Mouse (Mus musculus) olfactory bulb, adult 2 months (tissue): ENCODE measurements at regions not wholly inside any gene's neighbourhood (a gene's known extent, or its start where the extent isn't known, plus 50 kb on each side); places are given as distances from the start of the nearest gene placed in this dataset.

Source experiments
- H3K27ac ChIP-seq: fragments of 200-500 bp; 2 replicates; pipeline ENCODE4 v1.5.1; 2012; ENCODE audit warnings: low read depth, low read length; ENCODE audit not compliant: insufficient read depth
- H3K4me1 ChIP-seq: fragments of 200-500 bp; 2 replicates; pipeline ENCODE4 v1.6.1; 2012; ENCODE audit warnings: low read length; ENCODE audit not compliant: control insufficient read depth, insufficient read depth
- H3K4me3 ChIP-seq: fragments of 200-500 bp; 2 replicates; pipeline ENCODE4 v1.5.1; 2012; ENCODE audit warnings: mild to moderate bottlenecking, low read depth, low read length, moderate library complexity; ENCODE audit not compliant: insufficient read depth
- CTCF ChIP-seq: fragments of 200-500 bp; IDR thresholded peaks from 2 replicates; pipeline ENCODE4 v1.5.1; 2012; ENCODE audit warnings: low read depth, mild to moderate bottlenecking, low read length, moderate library complexity; ENCODE audit not compliant: insufficient read depth
- POLR2A ChIP-seq: fragments of 200-500 bp; IDR thresholded peaks from 2 replicates; pipeline ENCODE4 v1.6.1; 2012; ENCODE audit warnings: mild to moderate bottlenecking, low read depth, low read length, moderate library complexity; ENCODE audit not compliant: insufficient read depth
- WGBS: fragments of 180-500 bp; shearing (Covaris S2); methylation state at CpG from one replicate; pipeline ENCODE4 v1.1.7; 2018; 5-methylcytosine and 5-hydroxymethylcytosine counted together

DNA sequence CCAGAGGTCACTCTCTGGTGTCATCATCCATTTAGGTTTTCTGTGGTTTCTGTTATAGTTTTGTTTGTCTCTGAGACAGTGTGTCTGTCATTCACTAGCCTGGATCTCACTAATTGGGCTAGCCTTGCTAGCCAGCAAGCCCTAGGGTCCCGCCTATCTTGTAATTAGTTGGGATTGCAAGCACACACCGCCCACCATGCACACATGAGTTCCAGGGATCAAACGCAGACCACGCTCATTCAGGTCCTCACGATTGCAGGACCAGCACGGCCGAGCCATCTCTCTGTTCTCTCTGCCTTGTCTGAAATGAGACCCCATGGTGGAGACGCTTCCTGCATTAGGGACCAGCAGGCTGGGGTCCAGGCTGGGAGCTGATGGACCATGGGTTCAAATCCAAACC, 60.9 kb upstream of the Igsf21 start:
- Histone ChIP-seq H3K27ac (no peak overlapping the region), H3K4me3 (no peak overlapping the region), H3K4me1 (peaks cover 23% of the 10 kb centered on the region)
- TF ChIP-seq POLR2A = no peak
- TF ChIP-seq CTCF = no peak
- 76% methylated on average over 8 of the region's 8 CpGs for WGBS

DNA sequence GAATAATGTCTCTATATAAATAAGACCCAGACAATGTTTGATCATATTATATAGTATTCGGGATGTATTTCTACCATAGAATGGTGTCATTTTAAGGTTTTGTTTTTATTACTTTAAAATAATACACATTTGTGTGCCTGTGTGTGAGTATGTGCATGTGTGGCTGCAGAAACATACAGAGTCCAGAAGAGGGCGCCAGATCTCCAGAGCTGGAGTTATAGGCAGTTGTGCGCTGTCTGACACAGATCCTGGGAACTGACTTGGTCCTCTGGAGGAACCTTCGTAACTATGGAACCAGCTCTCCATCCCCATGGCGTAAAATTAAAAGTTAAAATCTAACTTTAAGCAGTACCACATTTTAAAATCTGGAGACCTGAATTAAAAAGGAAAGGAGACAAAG, 58.4 kb upstream of the Igsf21 start:
- H3K4me1 ChIP-seq = peaks cover 29% of the 10 kb centered on the region
- H3K4me3 ChIP-seq = no peak overlapping the region
- WGBS = 85% methylated on average over 5 of the region's 5 CpGs
- TF ChIP-seq CTCF (no peak), POLR2A (no peak)
- no peak overlapping the region for H3K27ac ChIP-seq

DNA sequence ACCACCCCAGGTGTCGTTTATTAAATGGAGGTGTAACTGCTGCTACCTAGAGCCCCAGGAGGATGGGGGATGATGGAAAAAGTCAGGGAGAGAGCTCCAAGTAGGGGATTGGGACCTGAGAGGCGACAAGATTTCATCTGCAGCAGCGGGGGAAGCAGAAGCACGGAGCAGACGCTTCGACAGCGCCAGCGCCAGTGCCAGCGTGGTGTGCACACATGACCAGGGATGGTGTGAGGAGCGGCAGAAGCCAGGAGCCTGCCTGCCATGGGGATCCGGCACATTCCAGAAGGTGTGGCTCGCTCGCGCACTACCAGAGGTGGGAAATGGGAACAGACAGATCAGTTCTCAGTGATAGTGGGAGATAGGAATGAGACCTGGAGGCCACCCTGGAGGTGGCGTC, 55.1 kb upstream of the Igsf21 start:
- peaks cover 31% of the 10 kb centered on the region for H3K4me1 ChIP-seq
- TF ChIP-seq POLR2A = no peak
- WGBS = 55% methylated on average over 15 of the region's 15 CpGs

DNA sequence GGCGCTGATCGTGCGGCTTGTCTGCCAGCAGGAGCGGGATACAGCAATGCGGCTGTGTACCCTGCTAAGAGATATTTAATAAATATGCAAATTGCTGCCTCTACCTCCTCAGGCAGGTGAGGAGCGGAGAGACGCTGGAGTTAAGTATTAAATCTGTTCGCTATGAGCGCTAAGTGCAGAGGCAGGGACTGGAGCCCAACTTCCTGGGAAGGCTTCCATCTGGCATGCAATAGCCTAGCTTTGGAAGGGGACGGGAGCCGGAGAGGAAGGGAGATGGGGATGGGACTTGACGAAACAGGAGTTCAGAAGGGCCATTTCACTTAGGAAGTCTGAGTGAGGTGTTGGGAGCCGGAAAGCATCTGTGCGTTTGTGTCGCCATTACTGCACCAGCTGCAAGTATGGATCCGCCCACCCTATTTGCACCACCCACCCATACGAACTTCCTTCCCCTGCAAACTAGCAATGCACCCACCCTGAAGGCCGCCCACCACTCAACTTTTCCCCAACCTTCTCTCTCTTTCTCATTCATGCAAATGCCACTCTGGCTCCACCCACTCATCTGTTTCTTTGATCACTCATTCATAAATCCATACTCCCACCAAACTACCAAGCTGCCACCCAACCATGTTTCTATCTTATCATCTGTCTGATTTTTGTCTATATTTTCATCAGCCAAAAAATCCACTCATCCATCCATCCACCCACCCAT, 51.5 kb upstream of the Igsf21 start:
- H3K4me3 ChIP-seq = no peak overlapping the region
- peaks cover 25% of the 10 kb centered on the region for H3K4me1 ChIP-seq
- 39% methylated on average over 18 of the region's 18 CpGs for WGBS
- no peak for TF ChIP-seq POLR2A
- TF ChIP-seq CTCF = no peak
- H3K27ac ChIP-seq = no peak overlapping the region

More for the DNA sequence above, 55.1 kb upstream of the Igsf21 start:
- H3K27ac ChIP-seq = no peak overlapping the region
- H3K4me3 ChIP-seq = no peak overlapping the region
